In genomic region chr17:25400443-25400842, GRCm38 (mm10) we compare ENCODE assay signal across 1 mouse cellular context.
A peak's percentile ranks its signal among the peaks of the same experiment; 100 is the strongest.
TF ChIP-seq lines count a peak whose summit lies in the region.

No protein-coding gene starts in this region.

TF ChIP-seq in MEL, 35 proteins besides CTCF, POLR2A, EP300 and RAD21:
- TF ChIP-seq SIN3A (IDR thresholded peaks at IDR 0.05; ENCODE audit: low read length) (peak; percentile 52; the same call in 1 of the 2 replicates), MAZ (IDR thresholded peaks at IDR 0.05; ENCODE audit: low read depth, low read length) (no peak)
